Mouse (Mus musculus) erythroid progenitor cell, adult 5-6 weeks (primary cell): ENCODE measurements around the gene Irak3. TPM values are rescaled to one million over a fixed set of nuclear protein-coding genes. Genes with fewer than 3 reads are reported as not detected.
A peak's percentile ranks its signal among the peaks of the same experiment; 100 is the strongest.
"Not testable (repeated sequence)": the region's sequence is repeated elsewhere in the genome, so short reads cannot be mapped to it uniquely, and the experiment has no call there.

Experiments used
- ATAC-seq: replicated peaks from 2 replicates; pipeline ENCODE4 v1.8.0; 2016; ENCODE audit warnings: moderate number of reproducible peaks, mild to moderate bottlenecking, moderate TSS enrichment, inconsistent platforms; ENCODE audit not compliant: poor library complexity, low FRiP score, severe bottlenecking
- total RNA-seq, 2 experiments: library from RNA; stranded (forward) in 1 of 2; stranded (reverse) in 1 of 2; fragments of 150-400 nt in 1 of 2; fragments of 186-747, 209-891 nt in 1 of 2; gene quantifications; 2 replicates each; pipeline versions ENCODE4 v1.2.3 to v1.2.4; 2015 to 2017; ENCODE audit warnings: low replicate concordance in 2 of 2

The Irak3 gene
- total RNA-seq (2015; ENCODE audit: low replicate concordance): 12.2 and 16.2 TPM in 2 replicates
- total RNA-seq (2017; ENCODE audit: low replicate concordance): 1.3 and 4.1 TPM in 2 replicates

- ATAC-seq: peak; percentile 83
Measured at GRCm38 (mm10) chr10:120201961-120202402, at the start of gene Irak3. TSS of gene Irak3 (minus strand) at chr10:120202130.

- ATAC-seq: no peak
Measured at GRCm38 (mm10) chr10:120250911-120251683, 49.2 kb upstream of the Irak3 start.

GRCm38 (mm10) chr10:120246994-120247750 lies 45.2 kb upstream of the Irak3 start:
- peak; percentile 54; the same call in 1 of the 2 replicates for ATAC-seq

GRCm38 (mm10) chr10:120245681-120246080 lies 43.8 kb upstream of the Irak3 start:
- ATAC-seq: no peak

GRCm38 (mm10) chr10:120242421-120242820 lies 40.5 kb upstream of the Irak3 start:
- ATAC-seq: no peak

GRCm38 (mm10) chr10:120239476-120239875 lies 37.5 kb upstream of the Irak3 start:
- no peak for ATAC-seq

GRCm38 (mm10) chr10:120238241-120238640 lies 36.3 kb upstream of the Irak3 start:
- ATAC-seq: no peak

GRCm38 (mm10) chr10:120236855-120237254 lies 34.9 kb upstream of the Irak3 start:
- no peak for ATAC-seq

- ATAC-seq: peak; percentile 67; the same call in 1 of the 2 replicates
Measured at GRCm38 (mm10) chr10:120233655-120234367, 31.9 kb upstream of the Irak3 start.

- 0 out of 2 replicates have a peak, but pooled peaks have one; percentile 40 for ATAC-seq
Measured at GRCm38 (mm10) chr10:120231718-120232117, 29.8 kb upstream of the Irak3 start.

GRCm38 (mm10) chr10:120226871-120227661 lies 25.1 kb upstream of the Irak3 start, which contains the start of gene Llph:
TSS of gene Llph (plus strand) at chr10:120227070.
- peak; percentile 96 for ATAC-seq

GRCm38 (mm10) chr10:120220776-120221175 lies 18.8 kb upstream of the Irak3 start:
- no peak for ATAC-seq

GRCm38 (mm10) chr10:120219578-120220359 lies 17.8 kb upstream of the Irak3 start:
- ATAC-seq: no peak

GRCm38 (mm10) chr10:120218996-120219395 lies 17.1 kb upstream of the Irak3 start:
- no peak for ATAC-seq

- ATAC-seq: not testable (repeated sequence)
Measured at GRCm38 (mm10) chr10:120217099-120217498, 15.2 kb upstream of the Irak3 start.

- ATAC-seq: no peak; the same call in 1 of the 2 replicates
Measured at GRCm38 (mm10) chr10:120210096-120210495, 8.2 kb upstream of the Irak3 start.

- peak; percentile 47 for ATAC-seq
Measured at GRCm38 (mm10) chr10:120209539-120209925, 7.6 kb upstream of the Irak3 start.
